Mouse (Mus musculus): Measurements from ENCODE around the gene Cacna2d2. TPM values are rescaled to one million over a fixed set of nuclear protein-coding genes. Genes with fewer than 3 reads are reported as not detected.

The Cacna2d2 gene
- polyA plus RNA-seq, 1 experiment from 2014 or later = 1.3 TPM

- peak; percentile 89 for ATAC-seq (ENCODE audit: low FRiP score)
- no peak within 1 kb of the TSS for H3K27ac ChIP-seq (ENCODE audit: low read depth, low read length)
- peak within 1 kb of the TSS; percentile 71 for H3K4me3 ChIP-seq (ENCODE audit: low read depth, low read length)
- H3K9ac ChIP-seq (ENCODE audit: low read length) = peak within 1 kb of the TSS; percentile 72
- peaks cover 14% of the 10 kb centered on the region for H3K36me3 ChIP-seq (ENCODE audit: control insufficient read depth, insufficient read depth, low read length)
- peaks cover 20% of the 10 kb centered on the region for H3K4me1 ChIP-seq (ENCODE audit: control insufficient read depth, insufficient read depth, low read length)
- H3K9me3 ChIP-seq (ENCODE audit: control insufficient read depth, low read length) = no peaks in the 10 kb centered on the region
- under 1% methylated on average over 46 of the region's 46 CpGs for WGBS
- no peaks in the 10 kb centered on the region; the same call in 1 of the 2 replicates for H3K27me3 ChIP-seq (ENCODE audit: control insufficient read depth, insufficient read depth, low read length)
- H3K4me2 ChIP-seq = peak within 1 kb of the TSS; percentile 65
- DNase-seq (ENCODE audit: low spot score, missing footprints) = peak; percentile 99
Observed at GRCm38 (mm10) chr9:107541474-107542351, 142.3 kb downstream of the Cacna2d2 start, which contains the start of the genes Cyb561d2 and Nprl2. Gene Cyb561d2, minus strand, starts transcription at chr9:107542193. Gene Nprl2, plus strand, starts transcription at chr9:107542226.

- Histone ChIP-seq H3K4me1 (ENCODE audit: control insufficient read depth, insufficient read depth, low read length) (peaks cover 21% of the 10 kb centered on the region), H3K9ac (ENCODE audit: low read length) (peak overlapping the region; percentile 72), H3K4me2 (peak overlapping the region; percentile 65), H3K36me3 (ENCODE audit: control insufficient read depth, insufficient read depth, low read length) (peaks cover 14% of the 10 kb centered on the region), H3K9me3 (ENCODE audit: control insufficient read depth, low read length) (no peaks in the 10 kb centered on the region), H3K27me3 (ENCODE audit: control insufficient read depth, insufficient read depth, low read length) (no peaks in the 10 kb centered on the region; the same call in 1 of the 2 replicates), H3K4me3 (ENCODE audit: low read depth, low read length) (peak overlapping the region; percentile 71), H3K27ac (ENCODE audit: low read depth, low read length) (no peak overlapping the region)
- WGBS = 1% methylated on average over 11 of the region's 11 CpGs
- DNase-seq (ENCODE audit: low spot score, missing footprints) = no peak
- ATAC-seq (ENCODE audit: low FRiP score) = peak; percentile 8; the same call in 1 of the 2 replicates
Observed at GRCm38 (mm10) chr9:107542352-107542686, 142.9 kb downstream of the Cacna2d2 start.

- peak overlapping the region; percentile 72 for H3K9ac ChIP-seq (ENCODE audit: low read length)
- H3K4me3 ChIP-seq (ENCODE audit: low read depth, low read length) = peak overlapping the region; percentile 71
- no peaks in the 10 kb centered on the region for H3K9me3 ChIP-seq (ENCODE audit: control insufficient read depth, low read length)
- ATAC-seq (ENCODE audit: low FRiP score) = no peak
- H3K27ac ChIP-seq (ENCODE audit: low read depth, low read length) = no peak overlapping the region
- no peak for DNase-seq (ENCODE audit: low spot score, missing footprints)
- peaks cover 14% of the 10 kb centered on the region for H3K36me3 ChIP-seq (ENCODE audit: control insufficient read depth, insufficient read depth, low read length)
- no peaks in the 10 kb centered on the region; the same call in 1 of the 2 replicates for H3K27me3 ChIP-seq (ENCODE audit: control insufficient read depth, insufficient read depth, low read length)
- peak overlapping the region; percentile 65 for H3K4me2 ChIP-seq
- WGBS = 49% methylated on average over 8 of the region's 8 CpGs
- H3K4me1 ChIP-seq (ENCODE audit: control insufficient read depth, insufficient read depth, low read length) = peaks cover 25% of the 10 kb centered on the region
Observed at GRCm38 (mm10) chr9:107542721-107543120, 143.3 kb downstream of the Cacna2d2 start.

- no peak overlapping the region for H3K4me2 ChIP-seq
- peaks cover 11% of the 10 kb centered on the region for H3K36me3 ChIP-seq (ENCODE audit: control insufficient read depth, insufficient read depth, low read length)
- H3K27ac ChIP-seq (ENCODE audit: low read depth, low read length) = no peak overlapping the region
- H3K4me1 ChIP-seq (ENCODE audit: control insufficient read depth, insufficient read depth, low read length) = peaks cover 25% of the 10 kb centered on the region
- WGBS = 88% methylated on average over 11 of the region's 11 CpGs
- no peaks in the 10 kb centered on the region; the same call in none of the 2 replicates for H3K27me3 ChIP-seq (ENCODE audit: control insufficient read depth, insufficient read depth, low read length)
- ATAC-seq (ENCODE audit: low FRiP score) (no peak), DNase-seq (ENCODE audit: low spot score, missing footprints) (no peak)
- no peak overlapping the region for H3K9ac ChIP-seq (ENCODE audit: low read length)
- H3K4me3 ChIP-seq (ENCODE audit: low read depth, low read length) = no peak overlapping the region
- no peaks in the 10 kb centered on the region for H3K9me3 ChIP-seq (ENCODE audit: control insufficient read depth, low read length)
Observed at GRCm38 (mm10) chr9:107543299-107543698, 143.9 kb downstream of the Cacna2d2 start.

GRCm38 (mm10) chr9:107544196-107544700 is 144.8 kb downstream of the Cacna2d2 start:
- DNase-seq (ENCODE audit: low spot score, missing footprints) (no peak), ATAC-seq (ENCODE audit: low FRiP score) (no peak)
- Histone ChIP-seq H3K9ac (ENCODE audit: low read length) (no peak overlapping the region), H3K4me2 (no peak overlapping the region), H3K36me3 (ENCODE audit: control insufficient read depth, insufficient read depth, low read length) (peaks cover 9% of the 10 kb centered on the region), H3K4me1 (ENCODE audit: control insufficient read depth, insufficient read depth, low read length) (peaks cover 25% of the 10 kb centered on the region), H3K9me3 (ENCODE audit: control insufficient read depth, low read length) (no peaks in the 10 kb centered on the region), H3K4me3 (ENCODE audit: low read depth, low read length) (no peak overlapping the region), H3K27me3 (ENCODE audit: control insufficient read depth, insufficient read depth, low read length) (no peaks in the 10 kb centered on the region; the same call in none of the 2 replicates), H3K27ac (ENCODE audit: low read depth, low read length) (no peak overlapping the region)
- 96% methylated on average over 17 of the region's 17 CpGs for WGBS

GRCm38 (mm10) chr9:107544729-107545128 is 145.3 kb downstream of the Cacna2d2 start:
- H3K4me3 ChIP-seq (ENCODE audit: low read depth, low read length) = no peak overlapping the region
- H3K27me3 ChIP-seq (ENCODE audit: control insufficient read depth, insufficient read depth, low read length) = no peaks in the 10 kb centered on the region; the same call in none of the 2 replicates
- 94% methylated on average over 12 of the region's 12 CpGs for whole genome bisulfite sequencing
- H3K9me3 ChIP-seq (ENCODE audit: control insufficient read depth, low read length) = no peaks in the 10 kb centered on the region
- no peak overlapping the region for H3K9ac ChIP-seq (ENCODE audit: low read length)
- no peak overlapping the region for H3K27ac ChIP-seq (ENCODE audit: low read depth, low read length)
- H3K4me1 ChIP-seq (ENCODE audit: control insufficient read depth, insufficient read depth, low read length) = peaks cover 25% of the 10 kb centered on the region
- DNase-seq (ENCODE audit: low spot score, missing footprints) (no peak), ATAC-seq (ENCODE audit: low FRiP score) (no peak)
- H3K36me3 ChIP-seq (ENCODE audit: control insufficient read depth, insufficient read depth, low read length) = peaks cover 9% of the 10 kb centered on the region
- no peak overlapping the region for H3K4me2 ChIP-seq

- ATAC-seq (ENCODE audit: low FRiP score) (no peak), DNase-seq (ENCODE audit: low spot score, missing footprints) (no peak)
- H3K27ac ChIP-seq (ENCODE audit: low read depth, low read length) = no peak overlapping the region
- peaks cover 25% of the 10 kb centered on the region for H3K4me1 ChIP-seq (ENCODE audit: control insufficient read depth, insufficient read depth, low read length)
- no peaks in the 10 kb centered on the region for H3K9me3 ChIP-seq (ENCODE audit: control insufficient read depth, low read length)
- H3K4me2 ChIP-seq = no peak overlapping the region
- H3K4me3 ChIP-seq (ENCODE audit: low read depth, low read length) = no peak overlapping the region
- H3K27me3 ChIP-seq (ENCODE audit: control insufficient read depth, insufficient read depth, low read length) = peaks cover 2% of the 10 kb centered on the region
- no peak overlapping the region for H3K9ac ChIP-seq (ENCODE audit: low read length)
- 86% methylated on average over 10 of the region's 10 CpGs for WGBS
- H3K36me3 ChIP-seq (ENCODE audit: control insufficient read depth, insufficient read depth, low read length) = peaks cover 9% of the 10 kb centered on the region
Observed at GRCm38 (mm10) chr9:107545199-107545598, 145.8 kb downstream of the Cacna2d2 start.

GRCm38 (mm10) chr9:107545602-107546001 is 146.2 kb downstream of the Cacna2d2 start:
- Histone ChIP-seq H3K27me3 (ENCODE audit: control insufficient read depth, insufficient read depth, low read length) (peaks cover 6% of the 10 kb centered on the region), H3K4me3 (ENCODE audit: low read depth, low read length) (no peak overlapping the region), H3K4me1 (ENCODE audit: control insufficient read depth, insufficient read depth, low read length) (peaks cover 25% of the 10 kb centered on the region)

GRCm38 (mm10) chr9:107547026-107547425 is 147.6 kb downstream of the Cacna2d2 start, which contains the start of gene Zmynd10:
Gene Zmynd10, plus strand, starts transcription at chr9:107547298.
- Histone ChIP-seq H3K4me1 (ENCODE audit: control insufficient read depth, insufficient read depth, low read length) (peaks cover 30% of the 10 kb centered on the region), H3K9me3 (ENCODE audit: control insufficient read depth, low read length) (no peaks in the 10 kb centered on the region), H3K9ac (ENCODE audit: low read length) (0 out of 2 replicates have a peak within 1 kb of the TSS, but pooled peaks have one; percentile 5), H3K36me3 (ENCODE audit: control insufficient read depth, insufficient read depth, low read length) (peaks cover 9% of the 10 kb centered on the region), H3K27me3 (ENCODE audit: control insufficient read depth, insufficient read depth, low read length) (peaks cover 19% of the 10 kb centered on the region), H3K4me3 (ENCODE audit: low read depth, low read length) (peak within 1 kb of the TSS; percentile 15; the same call in 1 of the 2 replicates), H3K4me2 (peak within 1 kb of the TSS; percentile 40), H3K27ac (ENCODE audit: low read depth, low read length) (no peak within 1 kb of the TSS; the same call in 1 of the 2 replicates)
- 4% methylated on average over 20 of the region's 20 CpGs for WGBS
- ATAC-seq (ENCODE audit: low FRiP score) = peak; percentile 74
- peak; percentile 98 for DNase-seq (ENCODE audit: low spot score, missing footprints)

More at GRCm38 (mm10) chr9:107545602-107546001, 146.2 kb downstream of the Cacna2d2 start:
- H3K36me3 ChIP-seq (ENCODE audit: control insufficient read depth, insufficient read depth, low read length) = peaks cover 9% of the 10 kb centered on the region
- ATAC-seq (ENCODE audit: low FRiP score) (no peak), DNase-seq (ENCODE audit: low spot score, missing footprints) (peak; percentile 99)
- H3K27ac ChIP-seq (ENCODE audit: low read depth, low read length) = no peak overlapping the region
- WGBS = 7% methylated on average over 3 of the region's 3 CpGs
- no peaks in the 10 kb centered on the region for H3K9me3 ChIP-seq (ENCODE audit: control insufficient read depth, low read length)
- H3K4me2 ChIP-seq = no peak overlapping the region
- H3K9ac ChIP-seq (ENCODE audit: low read length) = no peak overlapping the region

All from midbrain, embryonic 11.5 days (tissue).